Mouse (Mus musculus) inflammation-experienced regulatory T-cells, adult 6 months (primary cell): Measurements from ENCODE around the gene Rin2. TPM values are rescaled to one million over a fixed set of nuclear protein-coding genes. Genes with fewer than 3 reads are reported as not detected.

Source experiments
- ATAC-seq: one replicate; pipeline ENCODE4 v1.8.0; 2017
- polyA plus RNA-seq, 3 experiments: library from polyadenylated mRNA; unstranded; fragments of 100-300 nt; shearing (Covaris generic); gene quantifications; one replicate each; pipeline ENCODE4 v1.2.1; 2017

Rin2 gene
- polyA plus RNA-seq, 3 experiments from 2014 or later: 2.0 to 2.3 (median 2.1) TPM

GRCm38 (mm10) chr2:145794318-145794954, 119.4 kb downstream of the Rin2 start:
- peak; percentile 83 for ATAC-seq

- no peak for ATAC-seq
These were observed 122.8 kb downstream of the Rin2 start for GRCm38 (mm10) chr2:145797851-145798250.

GRCm38 (mm10) chr2:145798954-145799353, 123.9 kb downstream of the Rin2 start:
- no peak for ATAC-seq

- ATAC-seq: no peak
These were observed 126.5 kb downstream of the Rin2 start for GRCm38 (mm10) chr2:145801322-145802052.

GRCm38 (mm10) chr2:145802626-145803025, 127.6 kb downstream of the Rin2 start:
- no peak for ATAC-seq

- no peak for ATAC-seq
These were observed 128.9 kb downstream of the Rin2 start for GRCm38 (mm10) chr2:145803822-145804342.

GRCm38 (mm10) chr2:145804524-145804923, 129.5 kb downstream of the Rin2 start:
- peak; percentile 52 for ATAC-seq

- no peak for ATAC-seq
These were observed 132.3 kb downstream of the Rin2 start for GRCm38 (mm10) chr2:145807276-145807675.

GRCm38 (mm10) chr2:145808251-145808650, 133.2 kb downstream of the Rin2 start:
- ATAC-seq: no peak

GRCm38 (mm10) chr2:145808667-145809066, 133.7 kb downstream of the Rin2 start:
- ATAC-seq: no peak

GRCm38 (mm10) chr2:145810676-145811075, 135.7 kb downstream of the Rin2 start:
- no peak for ATAC-seq

GRCm38 (mm10) chr2:145812818-145813217, 137.8 kb downstream of the Rin2 start:
- ATAC-seq: no peak

GRCm38 (mm10) chr2:145817195-145817594, 142.2 kb downstream of the Rin2 start:
- no peak for ATAC-seq

- peak; percentile 56 for ATAC-seq
These were observed 147.2 kb downstream of the Rin2 start for GRCm38 (mm10) chr2:145822013-145822782.

GRCm38 (mm10) chr2:145822783-145823729, 148.0 kb downstream of the Rin2 start:
- peak; percentile 61 for ATAC-seq

- ATAC-seq: no peak
These were observed 149.7 kb downstream of the Rin2 start for GRCm38 (mm10) chr2:145824749-145825148.

GRCm38 (mm10) chr2:145825221-145825620, 150.2 kb downstream of the Rin2 start:
- no peak for ATAC-seq

GRCm38 (mm10) chr2:145827930-145828329, 152.9 kb downstream of the Rin2 start:
- ATAC-seq: no peak

- ATAC-seq: no peak
These were observed 153.6 kb downstream of the Rin2 start for GRCm38 (mm10) chr2:145828603-145829002.

GRCm38 (mm10) chr2:145829231-145829630, 154.2 kb downstream of the Rin2 start:
- ATAC-seq: no peak

- ATAC-seq: no peak
These were observed 155.4 kb downstream of the Rin2 start for GRCm38 (mm10) chr2:145830417-145830816.
